Mouse (Mus musculus) layer of hippocampus, postnatal 10 days (tissue): Measurements from ENCODE around the gene Cryba2. TPM values are rescaled to one million over a fixed set of nuclear protein-coding genes. Genes with fewer than 3 reads are reported as not detected.

Experiments used
- DNase-seq, 2 experiments: peaks; one replicate each; pipeline ENCODE4 v3.0.0; 2021; ENCODE audit warnings: low spot score in 2 of 2
- microRNA-seq, 2 experiments: library from miRNA; unstranded; fragments of <30 nt; microRNA quantifications; one replicate each; pipeline ENCODE4 v1.2.0; 2021
- total RNA-seq, 2 experiments: library from RNA; stranded (reverse); gene quantifications; 2 replicates each; pipeline ENCODE4 v1.2.3; 2021

The Cryba2 gene
- total RNA-seq, 2 experiments from 2014 or later: 0.53 TPM; not detected in 1

GRCm38 (mm10) chr1:74850251-74850650, 42.7 kb downstream of the Cryba2 start:
- peak in 1 of 2 experiments; percentile 36 for DNase-seq

- no peak for DNase-seq
Measured at GRCm38 (mm10) chr1:74848946-74849345, 44.0 kb downstream of the Cryba2 start.

GRCm38 (mm10) chr1:74846341-74846740, 46.6 kb downstream of the Cryba2 start:
- DNase-seq: no peak

- no peak for DNase-seq
Measured at GRCm38 (mm10) chr1:74843090-74843489, 49.9 kb downstream of the Cryba2 start.

Small RNA genes within 50 kb of the gene (microRNA-seq; reads per million reads assigned to microRNA genes)
- gene Mir375: 415 to 545 reads per million in 2 experiments

Other genes starting within 250 kb of the Cryba2 start
- gene Ttll4, start 231.4 kb downstream of the Cryba2 start, total RNA-seq: 10 to 100 TPM; 30.7 to 31.7 TPM
- gene Cyp27a1, start 179.6 kb downstream of the Cryba2 start, total RNA-seq: 1 to 10 TPM in 1 of 2 experiments, under 1 TPM in 1; 0.33 to 1.6 TPM
- not detected for gene Prkag3, start 143.9 kb downstream of the Cryba2 start, total RNA-seq
- 1 to 10 TPM in 1 of 2 experiments, under 1 TPM in 1; 0.75 to 1.3 TPM for gene Wnt6, start 121.3 kb downstream of the Cryba2 start, total RNA-seq
- 1 to 10 TPM; 1.1 to 1.2 TPM for gene Wnt10a, start 101.6 kb downstream of the Cryba2 start, total RNA-seq
- gene Cdk5r2, start 38.2 kb downstream of the Cryba2 start, total RNA-seq: 100 to 1,000 TPM; 286 to 311 TPM
- not detected for gene Fev, start 7.7 kb downstream of the Cryba2 start, total RNA-seq
- gene Cfap65, start 42.5 kb upstream of the Cryba2 start, total RNA-seq: 1 to 10 TPM; 3.3 to 3.9 TPM
- under 1 TPM; 0.27 to 0.31 TPM for gene Ihh, start 58.5 kb upstream of the Cryba2 start, total RNA-seq
- 1 to 10 TPM; 2.3 to 2.4 TPM for gene Nhej1, start 232.1 kb upstream of the Cryba2 start, total RNA-seq
- under 1 TPM in 1 of 2 experiments, not detected in 1; 0.27 TPM for gene Slc23a3, start 240.7 kb upstream of the Cryba2 start, total RNA-seq
- gene Cnppd1, start 249.6 kb upstream of the Cryba2 start, total RNA-seq: 10 to 100 TPM; 35.3 to 35.8 TPM
- gene Retreg2, start 249.6 kb upstream of the Cryba2 start, total RNA-seq: 100 to 1,000 TPM; 138 to 144 TPM